Mouse (Mus musculus): ENCODE measurements around the gene Surf4. TPM values are rescaled to one million over a fixed set of nuclear protein-coding genes. Genes with fewer than 3 reads are reported as not detected.

The Surf4 gene
- polyA plus RNA-seq, 1 experiment from 2014 or later, result 181 TPM

- no peak for TF ChIP-seq CTCF (IDR thresholded peaks at IDR 0.05)
- H3K27me3 ChIP-seq, result no peaks in the 10 kb centered on the region
- in situ Hi-C loops (cut with MboI; ENCODE audit: low pct_unique_long_range_greater_than_20kb), result no loop called here
- no peak for DNase-seq (ENCODE audit: low read depth, low spot score)
- ChIA-PET POLR2A (interaction anchor here (0.8 kb wide), 1 partner anchor 17 kb away, joined by 3 read pairs; the partner anchor contains the start of gene Adamts13), CTCF (interaction anchor here (1.0 to 1.8 kb wide), 4 partner anchors 8 to 280 kb away, joined by 3 to 6 read pairs (median 4); no protein-coding TSS in a partner anchor)
- no peak for ATAC-seq
These were observed 23.2 kb upstream of the Surf4 start for GRCm38 (mm10) chr2:26956811-26957487.

DNA sequence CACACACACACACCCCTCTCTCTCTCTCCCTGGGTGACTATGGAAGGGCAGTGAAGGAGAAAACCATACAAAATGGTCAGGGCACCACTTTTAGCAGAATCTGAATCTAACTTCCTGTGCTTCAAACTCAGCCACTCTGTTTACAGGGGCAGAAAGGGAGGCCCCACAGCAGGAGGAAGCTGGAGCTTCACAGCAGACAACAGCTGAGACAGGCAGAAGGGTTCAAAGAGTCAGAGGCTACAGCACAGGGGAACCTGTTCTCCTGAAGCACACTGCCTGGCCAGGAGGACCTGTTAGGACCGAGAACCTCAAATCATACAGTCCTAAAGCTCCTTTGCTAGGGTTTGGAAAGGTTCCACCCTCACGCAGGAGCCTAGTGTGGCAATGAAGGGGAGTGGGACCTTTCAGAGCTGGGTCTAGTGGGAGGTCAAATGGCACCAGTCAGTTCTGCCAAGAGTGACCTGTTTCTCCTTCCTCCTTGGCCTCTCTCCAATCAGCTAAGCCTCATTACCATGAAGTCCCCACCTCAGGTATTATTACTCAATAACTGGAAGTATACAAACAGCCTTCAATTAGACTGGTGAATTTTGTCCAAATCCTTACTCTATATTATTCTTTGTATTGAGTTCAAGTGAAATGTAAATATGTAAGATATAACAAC, 21.1 kb upstream of the Surf4 start:
- no peak for TF ChIP-seq CTCF (IDR thresholded peaks at IDR 0.05)
- no peaks in the 10 kb centered on the region for H3K27me3 ChIP-seq
- POLR2A ChIA-PET, result no interaction called here
- in situ Hi-C loops (cut with MboI; ENCODE audit: low pct_unique_long_range_greater_than_20kb), result no loop called here
- ATAC-seq, result no peak
- CTCF ChIA-PET, result no interaction called here
- no peak for DNase-seq (ENCODE audit: low read depth, low spot score)

DNA sequence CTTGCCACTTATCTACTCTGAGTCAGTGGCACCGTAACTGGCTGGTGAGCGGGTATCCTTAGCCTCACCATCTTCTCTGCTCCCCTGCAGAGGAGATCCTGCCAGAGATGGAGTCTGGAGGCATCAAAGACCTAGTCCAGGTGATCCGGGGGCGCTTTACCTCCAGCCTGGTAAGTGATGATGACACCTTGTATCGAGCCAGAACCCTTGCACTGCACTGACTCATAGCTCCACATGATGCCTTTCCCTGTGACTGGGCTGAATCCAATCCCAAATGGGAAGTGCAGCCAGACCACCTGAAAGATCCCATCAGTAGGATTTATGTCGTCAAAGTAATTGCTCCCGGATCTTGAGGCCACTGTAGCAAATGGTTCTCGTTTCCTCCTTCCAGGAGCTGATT, 19.1 kb upstream of the Surf4 start:
- ChIA-PET POLR2A (no interaction called here), CTCF (interaction anchor here (1.2 to 1.6 kb wide), 3 partner anchors 9 to 14 kb away, joined by 3 to 4 read pairs (median 3); no protein-coding TSS in a partner anchor)
- in situ Hi-C loops (cut with MboI; ENCODE audit: low pct_unique_long_range_greater_than_20kb), result no loop called here
- no peaks in the 10 kb centered on the region for H3K27me3 ChIP-seq
- DNase-seq (ENCODE audit: low read depth, low spot score), result no peak
- no peak for TF ChIP-seq CTCF (IDR thresholded peaks at IDR 0.05)
- no peak for ATAC-seq

DNA sequence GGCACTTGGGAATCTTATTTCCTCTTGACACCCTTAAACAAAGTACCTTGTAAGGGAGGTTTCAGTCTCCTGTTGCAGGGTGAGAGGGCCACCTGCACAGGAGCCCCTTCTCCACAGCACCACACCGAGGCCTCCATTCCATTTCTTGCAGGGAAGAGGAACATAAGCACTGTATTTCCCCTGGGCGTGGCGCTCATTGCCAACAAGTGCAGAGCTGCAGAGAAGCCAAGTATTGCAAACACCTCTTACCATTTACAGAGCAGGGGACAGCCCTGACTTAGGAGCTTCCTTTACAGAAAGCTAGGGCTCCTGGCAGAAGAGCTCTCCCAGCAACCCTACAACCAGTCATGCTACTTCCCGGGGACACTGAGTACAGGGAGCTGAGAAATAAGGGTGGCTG, 18.5 kb upstream of the Surf4 start:
- CTCF ChIA-PET, result interaction anchor here (1.2 to 1.3 kb wide), 2 partner anchors 8 to 9 kb away, joined by 3 to 4 read pairs; no protein-coding TSS in a partner anchor
- no peaks in the 10 kb centered on the region for H3K27me3 ChIP-seq
- in situ Hi-C loops (cut with MboI; ENCODE audit: low pct_unique_long_range_greater_than_20kb), result no loop called here
- POLR2A ChIA-PET, result interaction anchor here (1.5 kb wide), 1 partner anchor 12 kb away, joined by 4 read pairs; the partner anchor contains the start of gene Rexo4
- DNase-seq (ENCODE audit: low read depth, low spot score), result no peak
- no peak for ATAC-seq
- no peak for TF ChIP-seq CTCF (IDR thresholded peaks at IDR 0.05)

DNA sequence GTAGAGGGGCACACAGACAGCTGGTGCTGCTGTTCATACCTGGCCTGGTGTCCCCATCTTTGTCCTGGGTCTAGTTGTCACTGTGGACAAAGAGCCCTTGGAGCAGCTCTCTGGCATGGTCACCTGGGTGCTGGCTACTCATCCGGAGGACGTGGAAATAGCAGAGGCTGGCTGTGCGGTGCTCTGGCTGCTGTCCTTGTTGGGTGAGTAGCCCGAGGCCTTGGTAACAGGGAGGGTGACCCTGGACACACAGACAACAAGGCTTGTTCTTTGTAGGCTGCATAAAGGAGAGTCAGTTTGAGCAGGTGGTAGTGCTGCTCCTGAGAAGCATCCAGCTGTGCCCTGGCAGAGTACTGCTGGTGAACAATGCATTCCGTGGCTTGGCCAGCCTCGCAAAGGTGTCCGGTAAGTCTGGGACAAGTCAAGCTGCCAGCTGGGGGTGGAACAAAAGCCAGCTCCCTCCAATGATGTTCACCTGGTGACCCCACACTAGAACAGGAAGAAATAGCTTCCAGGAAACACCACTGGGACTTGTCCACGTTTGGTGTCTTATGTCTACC, 17.7 kb upstream of the Surf4 start:
- TF ChIP-seq CTCF (IDR thresholded peaks at IDR 0.05), result no peak
- no peaks in the 10 kb centered on the region for H3K27me3 ChIP-seq
- in situ Hi-C loops (cut with MboI; ENCODE audit: low pct_unique_long_range_greater_than_20kb), result no loop called here
- POLR2A ChIA-PET, result interaction anchor here (1.5 kb wide), 1 partner anchor 12 kb away, joined by 4 read pairs; the partner anchor contains the start of gene Rexo4
- ATAC-seq (no peak), DNase-seq (ENCODE audit: low read depth, low spot score) (no peak)
- CTCF ChIA-PET, result interaction anchor here (1.3 kb wide), 1 partner anchor 9 kb away, joined by 4 read pairs; no protein-coding TSS in a partner anchor

DNA sequence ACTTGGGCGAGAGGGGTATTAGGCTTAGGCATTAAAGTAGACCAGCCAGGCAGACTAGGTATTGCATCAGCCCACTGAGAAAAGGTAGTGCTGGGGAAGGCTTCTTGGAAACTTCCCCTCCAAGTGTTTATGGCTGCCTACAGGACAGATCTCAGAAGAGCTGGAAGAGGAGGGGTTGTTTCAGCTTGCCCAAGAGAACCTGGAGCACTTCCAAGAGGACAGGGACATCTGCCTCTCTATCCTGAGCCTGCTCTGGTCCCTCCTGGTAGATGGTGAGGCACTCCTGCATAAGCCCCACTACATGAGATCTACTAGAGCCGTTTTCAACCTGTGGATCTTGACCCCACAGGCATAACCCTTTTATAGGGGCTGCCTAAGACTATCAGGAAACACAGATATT, 16.7 kb upstream of the Surf4 start:
- ChIA-PET CTCF (no interaction called here), POLR2A (no interaction called here)

DNA sequence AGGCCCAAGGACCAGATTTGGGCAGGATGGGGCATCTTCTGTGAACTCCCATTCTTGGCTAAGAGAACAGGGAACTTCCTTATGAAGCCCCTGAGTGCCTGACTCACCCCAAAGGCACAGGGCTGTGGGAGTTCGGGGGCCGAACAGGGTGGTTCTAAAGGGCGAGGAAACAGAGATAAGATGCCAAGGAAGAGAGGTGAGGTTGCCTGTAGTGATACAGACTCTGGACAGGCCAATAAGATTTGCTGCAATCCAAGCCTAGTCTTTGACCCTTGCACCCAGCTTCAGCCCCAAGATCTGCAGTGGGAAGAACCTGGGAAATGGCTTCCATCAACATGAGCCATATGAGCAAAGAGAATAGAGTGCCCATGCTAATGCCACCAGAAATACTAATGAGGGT, 9.5 kb upstream of the Surf4 start:
- peaks cover 4% of the 10 kb centered on the region for H3K27me3 ChIP-seq
- in situ Hi-C loops (cut with MboI; ENCODE audit: low pct_unique_long_range_greater_than_20kb), result no loop called here
- ChIA-PET CTCF (interaction anchor here (1.2 kb wide), 1 partner anchor 9 kb away, joined by 4 read pairs; no protein-coding TSS in a partner anchor), POLR2A (no interaction called here)
- DNase-seq (ENCODE audit: low read depth, low spot score) (no peak), ATAC-seq (no peak)
- no peak for TF ChIP-seq CTCF (IDR thresholded peaks at IDR 0.05)

More for the DNA sequence above, 16.7 kb upstream of the Surf4 start:
- no peaks in the 10 kb centered on the region for H3K27me3 ChIP-seq
- DNase-seq (ENCODE audit: low read depth, low spot score), result no peak
- TF ChIP-seq CTCF (IDR thresholded peaks at IDR 0.05), result no peak
- in situ Hi-C loops (cut with MboI; ENCODE audit: low pct_unique_long_range_greater_than_20kb), result no loop called here
- no peak for ATAC-seq

GRCm38 (mm10) chr2:26941539-26941938, 7.8 kb upstream of the Surf4 start:
- no peak for ATAC-seq
- in situ Hi-C loops (cut with MboI; ENCODE audit: low pct_unique_long_range_greater_than_20kb), result no loop called here
- TF ChIP-seq CTCF (IDR thresholded peaks at IDR 0.05), result no peak
- no peak for DNase-seq (ENCODE audit: low read depth, low spot score)
- POLR2A ChIA-PET, result no interaction called here
- CTCF ChIA-PET, result no interaction called here
- peaks cover 4% of the 10 kb centered on the region for H3K27me3 ChIP-seq

DNA sequence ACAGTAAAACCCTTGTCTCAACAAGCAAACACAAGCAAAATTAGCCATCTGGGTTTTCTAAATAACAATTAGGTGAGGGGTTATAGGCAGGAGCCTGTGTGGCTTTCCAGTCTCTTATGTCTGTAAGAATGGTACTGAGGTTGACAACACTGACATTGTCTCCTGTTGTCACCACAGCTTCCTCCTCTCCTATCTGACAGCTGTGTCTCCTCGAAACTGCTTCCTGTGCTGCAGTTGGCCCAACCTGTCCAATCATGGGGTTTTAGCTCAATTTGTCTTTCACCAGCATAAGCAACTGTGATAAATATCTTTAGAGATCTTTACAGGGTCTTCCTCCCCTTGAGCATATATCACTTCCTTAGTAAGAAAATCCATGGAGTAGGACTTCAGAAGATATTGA, 2.7 kb upstream of the Surf4 start:
- CTCF ChIA-PET, result no interaction called here
- POLR2A ChIA-PET, result no interaction called here
- TF ChIP-seq CTCF (IDR thresholded peaks at IDR 0.05), result no peak

DNA sequence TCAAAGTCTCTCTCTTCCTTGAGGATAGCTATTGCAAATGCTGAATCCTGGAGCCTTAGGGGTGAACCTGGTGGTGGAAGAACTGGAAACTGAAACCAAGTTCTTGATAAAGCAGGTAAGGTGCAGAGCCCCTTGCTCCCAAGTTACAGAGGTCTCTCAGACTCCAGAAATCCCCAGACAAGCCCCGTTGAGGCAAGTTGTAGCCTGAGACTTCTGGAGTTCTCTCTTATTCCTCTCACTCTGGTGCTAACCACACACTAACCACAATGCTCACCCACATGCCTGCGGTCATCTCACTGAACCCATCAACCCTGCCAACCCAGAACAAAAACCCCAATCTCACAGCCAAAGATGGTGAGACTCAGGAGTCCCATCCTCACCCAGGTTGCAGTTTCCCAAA, 1.6 kb upstream of the Surf4 start:
- ATAC-seq, result no peak
- POLR2A ChIA-PET, result interaction anchor here (0.7 kb wide), 1 partner anchor 162 kb away, joined by 3 read pairs; no protein-coding TSS in a partner anchor
- in situ Hi-C loops (cut with MboI; ENCODE audit: low pct_unique_long_range_greater_than_20kb), result no loop called here
- CTCF ChIA-PET, result no interaction called here
- TF ChIP-seq CTCF (IDR thresholded peaks at IDR 0.05), result no peak
- no peak for DNase-seq (ENCODE audit: low read depth, low spot score)
- H3K27me3 ChIP-seq, result no peaks in the 10 kb centered on the region

More for the DNA sequence above, 2.7 kb upstream of the Surf4 start:
- ATAC-seq (no peak), DNase-seq (ENCODE audit: low read depth, low spot score) (no peak)
- in situ Hi-C loops (cut with MboI; ENCODE audit: low pct_unique_long_range_greater_than_20kb), result no loop called here
- no peaks in the 10 kb centered on the region for H3K27me3 ChIP-seq
